Mouse (Mus musculus): Measurements from ENCODE around the gene Hectd3.
A peak's percentile ranks its signal among the peaks of the same experiment; 100 is the strongest.

Hectd3 gene

GRCm38 (mm10) chr4:116995131-116995797 is at the start of gene Hectd3:
Gene Hectd3, plus strand, starts transcription at chr4:116995317.
- peak; percentile 82 for DNase-seq (ENCODE audit: extremely low spot score)

- DNase-seq (ENCODE audit: extremely low spot score), result no peak
Observed at GRCm38 (mm10) chr4:116951642-116952041, 43.5 kb upstream of the Hectd3 start.

- no peak for DNase-seq (ENCODE audit: extremely low spot score)
Observed at GRCm38 (mm10) chr4:116954951-116955350, 40.2 kb upstream of the Hectd3 start.

GRCm38 (mm10) chr4:116976503-116976902 is 18.6 kb upstream of the Hectd3 start:
- no peak for DNase-seq (ENCODE audit: extremely low spot score)

- DNase-seq (ENCODE audit: extremely low spot score), result no peak
Observed at GRCm38 (mm10) chr4:116985681-116986080, 9.4 kb upstream of the Hectd3 start.

- DNase-seq (ENCODE audit: extremely low spot score), result peak; percentile 54
Observed at GRCm38 (mm10) chr4:116986400-116987121, 8.6 kb upstream of the Hectd3 start.

GRCm38 (mm10) chr4:116987122-116987456 is 8.0 kb upstream of the Hectd3 start:
- no peak for DNase-seq (ENCODE audit: extremely low spot score)

- no peak for DNase-seq (ENCODE audit: extremely low spot score)
Observed at GRCm38 (mm10) chr4:116989731-116990130, 5.4 kb upstream of the Hectd3 start.

- DNase-seq (ENCODE audit: extremely low spot score), result peak; percentile 69
Observed at GRCm38 (mm10) chr4:116991366-116991765, 3.8 kb upstream of the Hectd3 start.

GRCm38 (mm10) chr4:116993672-116994621 is 1.2 kb upstream of the Hectd3 start, which contains the start of gene Urod:
Gene Urod, minus strand, starts transcription at chr4:116994413.
- peak; percentile 94 for DNase-seq (ENCODE audit: extremely low spot score)

GRCm38 (mm10) chr4:116995798-116996135 is 650 bp downstream of the Hectd3 start:
- peak; percentile 53 for DNase-seq (ENCODE audit: extremely low spot score)

GRCm38 (mm10) chr4:116999513-117000154 is 4.5 kb downstream of the Hectd3 start:
- no peak for DNase-seq (ENCODE audit: extremely low spot score)

GRCm38 (mm10) chr4:117001957-117002356 is 6.8 kb downstream of the Hectd3 start:
- no peak for DNase-seq (ENCODE audit: extremely low spot score)

GRCm38 (mm10) chr4:117002543-117003521 is 7.7 kb downstream of the Hectd3 start:
- DNase-seq (ENCODE audit: extremely low spot score), result peak; percentile 70

- no peak for DNase-seq (ENCODE audit: extremely low spot score)
Observed at GRCm38 (mm10) chr4:117004649-117005048, 9.5 kb downstream of the Hectd3 start.

- no peak for DNase-seq (ENCODE audit: extremely low spot score)
Observed at GRCm38 (mm10) chr4:117005611-117006400, 10.7 kb downstream of the Hectd3 start.

GRCm38 (mm10) chr4:117007058-117007457 is 11.9 kb downstream of the Hectd3 start:
- DNase-seq (ENCODE audit: extremely low spot score), result no peak

- DNase-seq (ENCODE audit: extremely low spot score), result no peak
Observed at GRCm38 (mm10) chr4:117010231-117010630, 15.1 kb downstream of the Hectd3 start.

GRCm38 (mm10) chr4:117013596-117013995 is 18.5 kb downstream of the Hectd3 start:
- no peak for DNase-seq (ENCODE audit: extremely low spot score)
